Mouse (Mus musculus) lung, embryonic 15.5 days (tissue): ENCODE measurements around the gene Taf8. TPM values are rescaled to one million over a fixed set of nuclear protein-coding genes. Genes with fewer than 3 reads are reported as not detected.
A peak's percentile ranks its signal among the peaks of the same experiment; 100 is the strongest.

ENCODE experiments used
- ATAC-seq: fragments of 200-750 bp; cut with Nextera tagmentation; 2 replicates; pipeline ENCODE4 v1.8.0; 2017; ENCODE audit warnings: moderate number of reproducible peaks, borderline replicate concordance; ENCODE audit not compliant: low FRiP score, low TSS enrichment; ENCODE audit errors: extremely low read depth
- H3K27ac ChIP-seq: fragments of 300-500 bp; sonication (generic); 2 replicates; pipeline ENCODE4 v1.5.1; 2015; ENCODE audit warnings: moderate library complexity, mild to moderate bottlenecking, inconsistent platforms
- H3K27me3 ChIP-seq: fragments of 300-500 bp; sonication (generic); 2 replicates; pipeline ENCODE4 v1.6.1; 2015; ENCODE audit warnings: inconsistent platforms
- H3K36me3 ChIP-seq: fragments of 300-500 bp; sonication (generic); 2 replicates; pipeline ENCODE4 v1.6.1; 2015; ENCODE audit warnings: inconsistent platforms
- H3K4me1 ChIP-seq: fragments of 300-500 bp; sonication (generic); 2 replicates; pipeline ENCODE4 v1.6.1; 2015; ENCODE audit warnings: inconsistent platforms
- H3K4me2 ChIP-seq: fragments of 300-500 bp; sonication (generic); 2 replicates; pipeline ENCODE4 v1.6.1; 2015; ENCODE audit warnings: inconsistent platforms, mild to moderate bottlenecking, moderate library complexity
- H3K4me3 ChIP-seq: fragments of 300-500 bp; sonication (generic); 2 replicates; pipeline ENCODE4 v1.5.1; 2015; ENCODE audit warnings: mild to moderate bottlenecking, inconsistent platforms
- H3K9ac ChIP-seq: fragments of 300-500 bp; sonication (generic); 2 replicates; pipeline ENCODE4 v1.6.1; 2015; ENCODE audit warnings: inconsistent platforms
- H3K9me3 ChIP-seq: fragments of 300-500 bp; sonication (generic); 2 replicates; pipeline ENCODE4 v1.6.1; 2016; ENCODE audit warnings: inconsistent platforms
- WGBS: fragments of 180-500 bp; shearing (Covaris S2); methylation state at CpG from one replicate; pipeline ENCODE4 v1.1.7; 2015; 5-methylcytosine and 5-hydroxymethylcytosine counted together
- polyA plus RNA-seq: library from polyadenylated mRNA; unstranded; fragments of >200 nt; fragmentation: Nextera tagmentation; extraction: Ambion mirVana; gene quantifications from 2 replicates; pipeline ENCODE4 v1.2.1, GENCODE M21; 2015

Taf8 gene
- polyA plus RNA-seq, 1 experiment from 2014 or later = 32.3 TPM

GRCm38 (mm10) chr17:47529595-47529994 lies 27.5 kb upstream of the Taf8 start:
- WGBS = 89% methylated on average over 11 of the region's 11 CpGs
- Histone ChIP-seq H3K4me1 (peaks cover 25% of the 10 kb centered on the region), H3K36me3 (no peaks in the 10 kb centered on the region), H3K27me3 (no peaks in the 10 kb centered on the region), H3K9me3 (no peaks in the 10 kb centered on the region), H3K4me2 (no peak overlapping the region), H3K9ac (no peak overlapping the region), H3K27ac (no peak overlapping the region), H3K4me3 (no peak overlapping the region)
- no peak for ATAC-seq

- Histone ChIP-seq H3K4me1 (peaks cover 32% of the 10 kb centered on the region), H3K27me3 (no peaks in the 10 kb centered on the region), H3K27ac (peak overlapping the region; percentile 96), H3K36me3 (no peaks in the 10 kb centered on the region), H3K9me3 (no peaks in the 10 kb centered on the region), H3K9ac (no peak overlapping the region), H3K4me3 (no peak overlapping the region), H3K4me2 (no peak overlapping the region)
- no peak for ATAC-seq
- WGBS = 72% methylated on average over 8 of the region's 8 CpGs
Measured at GRCm38 (mm10) chr17:47528919-47529318, 26.8 kb upstream of the Taf8 start.

GRCm38 (mm10) chr17:47527581-47528300 lies 25.6 kb upstream of the Taf8 start:
- no peaks in the 10 kb centered on the region for H3K9me3 ChIP-seq

GRCm38 (mm10) chr17:47526856-47527520 lies 24.9 kb upstream of the Taf8 start:
- no peaks in the 10 kb centered on the region for H3K27me3 ChIP-seq
- H3K9ac ChIP-seq = no peak overlapping the region
- H3K9me3 ChIP-seq = no peaks in the 10 kb centered on the region
- peaks cover 51% of the 10 kb centered on the region for H3K4me1 ChIP-seq
- peak overlapping the region; percentile 96 for H3K27ac ChIP-seq
- H3K36me3 ChIP-seq = no peaks in the 10 kb centered on the region
- H3K4me3 ChIP-seq = no peak overlapping the region
- 67% methylated on average over 17 of the region's 17 CpGs for WGBS
- H3K4me2 ChIP-seq = 0 out of 2 replicates have a peak overlapping the region, but pooled peaks have one; percentile 1
- peak; percentile 2; the same call in 1 of the 2 replicates for ATAC-seq

More at GRCm38 (mm10) chr17:47527581-47528300, 25.6 kb upstream of the Taf8 start:
- ATAC-seq = peak; percentile 83
- 29% methylated on average over 10 of the region's 10 CpGs for WGBS
- no peak overlapping the region for H3K4me3 ChIP-seq
- H3K36me3 ChIP-seq = no peaks in the 10 kb centered on the region
- peak overlapping the region; percentile 96 for H3K27ac ChIP-seq
- peak overlapping the region; percentile 1; the same call in 1 of the 2 replicates for H3K4me2 ChIP-seq
- H3K9ac ChIP-seq = no peak overlapping the region
- no peaks in the 10 kb centered on the region for H3K27me3 ChIP-seq
- H3K4me1 ChIP-seq = peaks cover 44% of the 10 kb centered on the region

GRCm38 (mm10) chr17:47524991-47525390 lies 22.9 kb upstream of the Taf8 start:
- Histone ChIP-seq H3K9ac (no peak overlapping the region), H3K4me1 (peaks cover 60% of the 10 kb centered on the region), H3K4me3 (no peak overlapping the region), H3K27ac (peak overlapping the region; percentile 27), H3K36me3 (no peaks in the 10 kb centered on the region), H3K27me3 (no peaks in the 10 kb centered on the region), H3K9me3 (no peaks in the 10 kb centered on the region), H3K4me2 (no peak overlapping the region)
- WGBS = 84% methylated on average over 6 of the region's 6 CpGs
- no peak for ATAC-seq

GRCm38 (mm10) chr17:47524055-47524454 lies 22.0 kb upstream of the Taf8 start:
- WGBS = 67% methylated on average over 8 of the region's 8 CpGs
- Histone ChIP-seq H3K4me1 (peaks cover 62% of the 10 kb centered on the region), H3K4me2 (no peak overlapping the region), H3K27ac (0 out of 2 replicates have a peak overlapping the region, but pooled peaks have one; percentile 98), H3K9me3 (no peaks in the 10 kb centered on the region), H3K4me3 (no peak overlapping the region), H3K27me3 (no peaks in the 10 kb centered on the region), H3K36me3 (no peaks in the 10 kb centered on the region), H3K9ac (no peak overlapping the region)
- ATAC-seq = no peak

- WGBS = 10% methylated on average over 18 of the region's 18 CpGs
- H3K36me3 ChIP-seq = no peaks in the 10 kb centered on the region
- 0 out of 2 replicates have a peak overlapping the region, but pooled peaks have one; percentile 16 for H3K4me2 ChIP-seq
- no peak overlapping the region; the same call in 1 of the 2 replicates for H3K9ac ChIP-seq
- ATAC-seq = no peak
- peaks cover 60% of the 10 kb centered on the region for H3K4me1 ChIP-seq
- no peaks in the 10 kb centered on the region for H3K27me3 ChIP-seq
- H3K9me3 ChIP-seq = no peaks in the 10 kb centered on the region
- peak overlapping the region; percentile 98 for H3K27ac ChIP-seq
- H3K4me3 ChIP-seq = no peak overlapping the region
Measured at GRCm38 (mm10) chr17:47523211-47523682, 21.2 kb upstream of the Taf8 start.

- Histone ChIP-seq H3K4me3 (no peak overlapping the region), H3K36me3 (no peaks in the 10 kb centered on the region), H3K4me2 (peak overlapping the region; percentile 44; the same call in 1 of the 2 replicates), H3K9ac (no peak overlapping the region), H3K27me3 (no peaks in the 10 kb centered on the region), H3K4me1 (peaks cover 60% of the 10 kb centered on the region), H3K27ac (peak overlapping the region; percentile 98), H3K9me3 (no peaks in the 10 kb centered on the region)
- WGBS = 30% methylated on average over 4 of the region's 4 CpGs
- ATAC-seq = no peak
Measured at GRCm38 (mm10) chr17:47522536-47522935, 20.4 kb upstream of the Taf8 start.

GRCm38 (mm10) chr17:47521551-47522258 lies 19.6 kb upstream of the Taf8 start:
- Histone ChIP-seq H3K4me1 (peaks cover 56% of the 10 kb centered on the region), H3K27me3 (no peaks in the 10 kb centered on the region), H3K9me3 (no peaks in the 10 kb centered on the region), H3K4me3 (0 out of 2 replicates have a peak overlapping the region, but pooled peaks have one; percentile 2), H3K27ac (peak overlapping the region; percentile 98), H3K4me2 (peak overlapping the region; percentile 44), H3K9ac (peak overlapping the region; percentile 22; the same call in 1 of the 2 replicates), H3K36me3 (no peaks in the 10 kb centered on the region)
- ATAC-seq = peak; percentile 90
- WGBS = 2% methylated on average over 17 of the region's 17 CpGs

- H3K9me3 ChIP-seq = no peaks in the 10 kb centered on the region
- peak overlapping the region; percentile 94 for H3K27ac ChIP-seq
- no peaks in the 10 kb centered on the region for H3K36me3 ChIP-seq
- WGBS = 15% methylated on average over 8 of the region's 8 CpGs
- peaks cover 45% of the 10 kb centered on the region for H3K4me1 ChIP-seq
- no peak overlapping the region for H3K4me2 ChIP-seq
- no peaks in the 10 kb centered on the region for H3K27me3 ChIP-seq
- H3K4me3 ChIP-seq = no peak overlapping the region
- ATAC-seq = peak; percentile 58; the same call in 1 of the 2 replicates
- H3K9ac ChIP-seq = no peak overlapping the region
Measured at GRCm38 (mm10) chr17:47518205-47518604, 16.1 kb upstream of the Taf8 start.

- WGBS = over 99% methylated on average over 3 of the region's 3 CpGs
- ATAC-seq = no peak
- H3K4me1 ChIP-seq = peaks cover 39% of the 10 kb centered on the region
Measured at GRCm38 (mm10) chr17:47516232-47516631, 14.1 kb upstream of the Taf8 start.

More at GRCm38 (mm10) chr17:47516232-47516631, 14.1 kb upstream of the Taf8 start:
- no peaks in the 10 kb centered on the region for H3K9me3 ChIP-seq
- H3K27me3 ChIP-seq = no peaks in the 10 kb centered on the region
- no peaks in the 10 kb centered on the region for H3K36me3 ChIP-seq
- H3K4me3 ChIP-seq = no peak overlapping the region
- H3K4me2 ChIP-seq = no peak overlapping the region
- H3K27ac ChIP-seq = no peak overlapping the region
- H3K9ac ChIP-seq = no peak overlapping the region
